Mouse (Mus musculus): ENCODE results near the gene Grap.

Grap gene

DNA sequence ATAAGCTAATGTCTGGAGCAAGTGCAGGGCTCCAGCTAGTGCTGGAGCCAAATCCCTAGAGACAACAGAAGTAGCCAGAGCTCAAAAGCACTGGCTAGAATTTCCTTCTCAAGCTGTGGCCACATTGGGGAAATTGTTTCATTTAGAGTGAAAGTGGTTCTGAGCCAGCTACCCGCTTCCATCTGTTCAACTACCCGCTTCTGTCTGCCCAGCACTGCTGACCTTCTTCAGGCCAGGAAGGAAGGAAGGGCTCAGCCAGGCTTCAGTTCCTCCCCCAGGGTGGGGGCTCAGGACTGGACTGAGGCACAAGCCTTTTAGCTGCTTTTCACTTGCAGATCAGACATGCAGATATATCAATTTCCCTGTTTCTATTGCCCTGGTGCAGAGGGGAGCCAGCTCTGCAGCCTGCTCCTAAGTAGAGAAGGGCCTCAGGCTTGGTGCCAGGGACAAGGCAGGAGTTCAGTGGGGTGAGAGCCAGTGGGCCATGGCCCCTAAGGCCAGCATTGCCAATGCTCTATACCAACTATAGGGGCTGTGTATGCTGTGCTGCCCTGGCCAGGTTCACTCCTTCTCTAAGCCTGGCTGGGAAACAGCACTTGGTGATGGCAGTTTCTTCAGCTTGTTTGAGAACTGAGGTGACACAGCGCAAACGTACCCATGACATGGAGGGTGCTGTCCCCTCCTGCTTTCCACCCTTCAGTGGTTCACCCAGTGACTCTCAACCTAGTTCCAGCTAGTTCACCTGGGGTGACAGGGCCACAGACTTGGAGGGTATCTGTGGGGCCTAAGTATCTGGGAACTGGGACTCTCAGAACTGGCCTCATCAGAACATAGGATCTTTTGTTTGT, 6.2 kb downstream of the Grap start:
- Histone ChIP-seq H3K27me3 (ENCODE audit: control insufficient read depth, insufficient read depth, low read length, poor library complexity, severe bottlenecking) (no peaks in the 10 kb centered on the region), H3K36me3 (ENCODE audit: control insufficient read depth, insufficient read depth, low read length, poor library complexity, severe bottlenecking) (peaks cover 22% of the 10 kb centered on the region)
- peak; percentile 51 for DNase-seq (ENCODE audit: low read depth, low spot score)

DNA sequence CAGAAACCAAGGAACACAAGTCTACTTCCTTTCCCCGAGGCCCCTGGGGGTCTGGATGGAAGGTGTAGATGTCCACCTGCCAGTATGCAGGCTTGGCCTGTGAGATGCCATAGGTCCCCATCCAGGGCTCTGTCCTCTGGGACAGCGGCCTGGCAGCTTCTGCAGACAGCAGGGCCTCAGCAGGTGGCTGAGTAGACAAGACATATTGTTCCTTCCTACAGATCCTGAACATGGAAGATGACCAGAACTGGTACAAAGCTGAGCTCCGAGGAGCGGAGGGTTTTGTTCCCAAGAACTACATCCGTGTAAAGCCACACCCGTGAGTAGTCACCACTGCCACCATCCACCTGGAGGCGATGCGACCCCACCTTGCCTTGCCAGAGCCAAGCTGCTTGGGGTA, 6.9 kb downstream of the Grap start:
- DNase-seq (ENCODE audit: low read depth, low spot score) = no peak
- Histone ChIP-seq H3K27me3 (ENCODE audit: control insufficient read depth, insufficient read depth, low read length, poor library complexity, severe bottlenecking) (no peaks in the 10 kb centered on the region), H3K36me3 (ENCODE audit: control insufficient read depth, insufficient read depth, low read length, poor library complexity, severe bottlenecking) (peaks cover 27% of the 10 kb centered on the region)

DNA sequence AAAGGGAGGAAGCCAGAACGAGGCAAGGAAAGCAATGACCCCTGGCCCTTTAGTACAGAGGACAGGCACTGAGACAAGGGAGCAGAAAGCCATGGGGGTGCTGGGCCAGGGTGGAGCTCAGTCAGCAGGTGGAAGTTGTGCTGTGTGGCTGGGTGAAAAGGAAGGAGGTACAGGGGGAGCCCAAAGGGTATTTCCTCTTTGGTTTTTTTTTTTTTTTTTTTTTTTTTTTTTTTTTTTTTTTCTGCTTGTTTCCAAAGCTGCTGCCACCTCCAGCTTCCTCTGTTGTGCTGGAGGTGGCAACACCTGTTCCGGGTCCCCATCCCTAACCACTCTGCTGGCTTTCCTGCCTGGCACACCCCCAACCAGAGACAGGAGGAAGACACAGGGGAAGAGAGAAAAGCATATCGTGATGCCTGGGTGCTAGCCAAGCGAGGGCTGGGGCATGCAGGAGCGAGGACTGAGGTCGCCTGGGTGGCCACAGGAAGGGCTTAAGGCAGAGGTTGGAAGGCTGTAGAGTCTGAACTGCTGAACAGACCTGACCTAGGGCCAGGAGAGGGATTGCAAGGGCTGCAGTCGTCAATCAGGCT, 7.8 kb downstream of the Grap start:
- peak; percentile 78 for DNase-seq (ENCODE audit: low read depth, low spot score)
- peaks cover 30% of the 10 kb centered on the region for H3K36me3 ChIP-seq (ENCODE audit: control insufficient read depth, insufficient read depth, low read length, poor library complexity, severe bottlenecking)
- no peaks in the 10 kb centered on the region for H3K27me3 ChIP-seq (ENCODE audit: control insufficient read depth, insufficient read depth, low read length, poor library complexity, severe bottlenecking)

DNA sequence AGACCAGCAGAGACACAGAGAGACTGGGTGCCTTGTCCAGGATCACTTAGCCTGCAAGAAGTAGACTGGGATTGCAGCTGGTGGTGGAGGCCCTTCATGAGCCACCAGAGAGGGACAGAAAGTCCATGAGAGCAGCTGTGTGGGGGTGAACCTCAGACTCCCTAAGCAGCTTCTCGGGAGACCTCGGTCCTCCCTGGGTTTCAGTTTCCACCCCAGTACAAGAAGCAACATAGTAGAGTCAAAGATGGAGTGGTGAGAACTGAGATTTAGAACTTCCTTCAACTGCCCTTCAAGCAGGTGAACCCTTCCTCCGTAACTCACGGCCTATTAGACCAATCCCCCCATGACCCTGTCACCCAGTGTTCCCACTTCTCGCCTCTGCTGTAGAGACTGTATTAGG, 9.1 kb downstream of the Grap start:
- H3K27me3 ChIP-seq (ENCODE audit: control insufficient read depth, insufficient read depth, low read length, poor library complexity, severe bottlenecking) = no peaks in the 10 kb centered on the region
- DNase-seq (ENCODE audit: low read depth, low spot score) = no peak
- H3K36me3 ChIP-seq (ENCODE audit: control insufficient read depth, insufficient read depth, low read length, poor library complexity, severe bottlenecking) = peaks cover 32% of the 10 kb centered on the region

DNA sequence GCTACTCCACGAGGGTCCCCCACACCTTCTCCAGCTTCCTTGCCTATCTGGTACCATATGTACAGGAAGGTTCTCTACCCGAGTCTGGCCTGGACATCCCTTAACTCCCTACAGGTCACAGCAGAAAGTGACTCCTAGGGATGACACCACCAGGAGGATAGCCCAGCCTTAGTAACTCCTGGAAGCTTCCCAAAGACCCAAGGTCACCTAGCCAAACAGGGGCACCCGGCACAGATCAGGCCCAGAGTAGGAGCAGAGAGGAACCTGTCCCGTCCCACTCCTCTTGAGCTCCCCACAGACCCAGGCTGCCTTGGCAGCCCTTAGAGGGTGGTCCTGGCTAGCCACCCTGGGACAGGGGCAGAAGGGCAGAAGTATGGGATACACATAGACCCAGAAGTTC, 12.3 kb downstream of the Grap start:
- no peaks in the 10 kb centered on the region for H3K27me3 ChIP-seq (ENCODE audit: control insufficient read depth, insufficient read depth, low read length, poor library complexity, severe bottlenecking)
- H3K36me3 ChIP-seq (ENCODE audit: control insufficient read depth, insufficient read depth, low read length, poor library complexity, severe bottlenecking) = peaks cover 46% of the 10 kb centered on the region
- DNase-seq (ENCODE audit: low read depth, low spot score) = no peak

DNA sequence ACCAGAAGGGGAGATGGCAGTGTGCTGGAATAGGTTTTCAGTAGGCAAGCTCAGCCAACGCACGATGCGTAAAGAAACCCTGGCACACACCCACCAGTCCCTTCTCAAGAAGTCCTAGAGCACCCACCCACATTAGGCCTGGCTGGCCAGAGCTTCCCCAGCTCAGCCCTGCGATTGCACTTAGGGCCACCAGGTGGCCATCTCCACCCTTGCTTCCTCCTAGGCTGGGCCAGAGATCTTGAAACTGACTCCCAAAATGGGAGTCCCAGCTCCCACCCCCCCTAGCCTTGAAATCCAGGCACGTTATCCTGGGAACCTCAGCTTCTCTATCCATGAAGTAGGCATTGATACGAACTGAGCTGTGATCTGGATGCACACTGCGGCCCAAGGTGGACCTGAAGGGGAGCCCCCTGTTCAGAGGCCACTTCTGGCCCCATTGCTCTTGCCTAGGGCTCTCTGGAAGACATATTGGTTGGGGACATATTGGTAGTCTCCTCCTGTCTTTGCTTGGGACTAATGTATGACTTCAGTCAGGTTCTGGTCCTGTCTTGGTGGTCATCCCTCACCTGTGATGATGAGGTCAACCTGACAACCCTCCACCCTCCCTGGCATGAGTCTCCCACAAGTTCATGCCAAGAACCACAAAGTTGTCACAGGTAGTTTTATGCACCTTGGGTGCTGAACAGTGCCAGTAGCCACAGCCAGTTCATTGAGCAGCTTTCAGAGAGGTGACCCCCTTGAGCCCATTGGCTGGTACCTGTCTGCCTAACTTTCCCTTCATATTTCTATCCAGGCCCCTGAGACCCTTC, 13.1 kb downstream of the Grap start:
- DNase-seq (ENCODE audit: low read depth, low spot score) = peak; percentile 69
- Histone ChIP-seq H3K27me3 (ENCODE audit: control insufficient read depth, insufficient read depth, low read length, poor library complexity, severe bottlenecking) (no peaks in the 10 kb centered on the region), H3K36me3 (ENCODE audit: control insufficient read depth, insufficient read depth, low read length, poor library complexity, severe bottlenecking) (peaks cover 53% of the 10 kb centered on the region)

DNA sequence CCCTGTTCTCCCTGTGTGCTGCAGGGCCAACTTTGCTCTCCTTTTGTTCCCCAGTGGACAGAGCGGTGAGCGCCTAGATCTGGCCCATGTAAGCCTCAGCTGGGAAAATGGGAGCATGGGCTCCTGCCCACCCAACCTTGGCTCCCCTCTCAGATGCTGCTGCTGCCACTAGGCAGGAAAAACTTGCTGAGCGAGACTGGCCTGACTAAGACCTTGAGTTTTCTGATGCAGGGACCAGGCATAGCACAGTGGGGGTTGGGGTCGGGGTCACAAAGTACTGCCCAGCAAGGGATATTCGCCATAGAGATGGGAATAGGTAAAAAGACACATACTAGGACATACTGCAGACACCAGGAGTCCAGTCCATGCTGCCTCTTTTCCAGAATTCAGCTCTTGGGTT, 14.2 kb downstream of the Grap start:
- Histone ChIP-seq H3K36me3 (ENCODE audit: control insufficient read depth, insufficient read depth, low read length, poor library complexity, severe bottlenecking) (peaks cover 55% of the 10 kb centered on the region), H3K27me3 (ENCODE audit: control insufficient read depth, insufficient read depth, low read length, poor library complexity, severe bottlenecking) (no peaks in the 10 kb centered on the region)
- no peak for DNase-seq (ENCODE audit: low read depth, low spot score)

DNA sequence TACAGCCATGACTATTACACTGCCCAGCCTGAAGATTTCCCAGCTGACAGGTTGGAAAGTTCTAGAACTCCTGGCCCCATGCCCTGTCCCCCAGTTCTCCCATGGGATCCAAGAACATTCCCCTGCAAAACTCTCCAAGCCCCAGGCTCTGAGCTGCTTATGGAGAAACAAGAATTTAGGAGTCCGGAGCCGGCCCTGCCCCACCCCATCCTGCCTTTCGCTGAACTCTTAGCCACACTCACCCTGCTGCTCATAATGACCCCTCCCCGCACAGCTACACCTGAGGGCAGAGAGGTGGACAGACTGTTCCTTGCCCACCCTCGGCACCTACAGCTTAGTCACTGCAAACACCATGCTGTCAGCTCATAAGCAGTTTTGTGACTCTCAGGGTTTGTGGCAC, 14.7 kb downstream of the Grap start:
- Histone ChIP-seq H3K27me3 (ENCODE audit: control insufficient read depth, insufficient read depth, low read length, poor library complexity, severe bottlenecking) (no peaks in the 10 kb centered on the region), H3K36me3 (ENCODE audit: control insufficient read depth, insufficient read depth, low read length, poor library complexity, severe bottlenecking) (peaks cover 51% of the 10 kb centered on the region)
- no peak for DNase-seq (ENCODE audit: low read depth, low spot score)

DNA sequence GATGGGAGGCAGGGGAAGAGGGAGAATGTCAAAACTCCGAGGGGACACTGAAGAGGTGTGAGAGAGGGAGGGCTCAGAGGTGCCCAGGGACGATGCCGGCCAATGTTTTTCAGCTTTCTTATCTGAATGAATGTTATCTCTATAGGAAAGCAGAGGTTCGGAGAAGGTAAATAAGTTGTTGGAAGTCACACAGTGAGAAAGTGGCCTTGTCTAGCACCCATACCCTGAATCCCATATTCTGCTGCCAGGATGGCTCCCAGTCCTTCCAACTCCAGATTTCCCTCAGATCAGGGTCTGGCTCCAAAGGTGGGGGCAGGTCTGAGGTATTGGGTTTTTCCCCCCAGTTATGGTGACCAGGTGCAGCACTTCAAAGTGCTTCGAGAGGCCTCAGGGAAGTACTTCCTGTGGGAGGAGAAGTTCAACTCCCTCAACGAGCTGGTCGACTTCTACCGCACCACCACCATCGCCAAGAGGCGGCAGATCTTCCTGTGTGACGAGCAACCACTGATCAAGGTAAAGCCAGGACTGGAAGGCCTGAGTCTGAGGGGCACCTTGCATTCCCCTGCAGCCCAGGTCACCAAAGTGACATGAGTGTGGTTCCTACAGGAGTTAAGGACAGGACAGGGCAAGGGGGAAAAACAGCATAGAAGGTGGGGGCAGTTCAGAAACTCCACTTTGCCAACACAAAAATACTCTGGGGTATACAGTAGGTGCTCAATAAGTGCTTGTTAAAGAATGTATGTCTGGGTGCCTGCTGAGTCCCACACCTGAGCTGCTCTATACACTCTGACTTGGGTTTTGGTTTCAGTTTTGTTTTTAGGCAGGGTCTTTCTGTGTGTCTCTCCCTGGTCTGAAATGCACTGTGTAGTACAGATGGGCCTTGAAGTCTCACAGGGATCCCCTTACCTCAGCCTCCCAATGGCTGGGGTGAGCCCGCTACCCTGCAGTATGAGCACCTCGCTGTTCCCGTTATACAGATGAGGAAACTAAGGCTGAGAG, 16.7 kb downstream of the Grap start:
- H3K36me3 ChIP-seq (ENCODE audit: control insufficient read depth, insufficient read depth, low read length, poor library complexity, severe bottlenecking) = peaks cover 49% of the 10 kb centered on the region
- DNase-seq (ENCODE audit: low read depth, low spot score) = peak; percentile 45
- no peaks in the 10 kb centered on the region for H3K27me3 ChIP-seq (ENCODE audit: control insufficient read depth, insufficient read depth, low read length, poor library complexity, severe bottlenecking)

DNA sequence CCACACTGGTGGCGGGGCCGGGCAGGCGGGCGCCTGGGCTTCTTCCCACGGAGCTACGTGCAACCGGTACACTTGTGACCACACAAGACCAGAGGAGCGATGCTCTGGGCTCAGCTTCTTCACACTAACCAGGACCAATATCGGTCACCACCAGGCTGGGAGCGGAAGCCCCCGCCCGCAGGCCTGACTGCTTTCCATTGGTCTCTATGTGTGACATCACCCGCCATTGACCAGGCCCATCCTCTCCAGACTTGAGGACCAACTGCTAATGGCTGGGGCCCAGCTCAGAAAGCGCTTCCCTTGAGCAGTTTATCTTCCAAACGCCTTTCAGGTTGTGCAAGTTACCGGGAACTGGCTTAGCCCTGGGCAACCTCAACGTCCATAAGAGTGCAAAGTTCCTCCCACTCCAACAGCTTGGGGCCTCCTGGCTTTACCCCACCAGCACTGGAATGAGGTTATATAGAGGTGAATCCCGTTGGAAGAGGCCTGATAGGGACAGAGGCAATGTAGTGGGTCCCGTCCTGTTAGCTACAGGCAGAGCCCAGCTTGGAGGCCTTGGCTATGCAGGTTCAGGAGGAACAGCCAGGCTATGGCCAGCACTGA, 18.8 kb downstream of the Grap start:
- H3K27me3 ChIP-seq (ENCODE audit: control insufficient read depth, insufficient read depth, low read length, poor library complexity, severe bottlenecking) = no peaks in the 10 kb centered on the region

DNA sequence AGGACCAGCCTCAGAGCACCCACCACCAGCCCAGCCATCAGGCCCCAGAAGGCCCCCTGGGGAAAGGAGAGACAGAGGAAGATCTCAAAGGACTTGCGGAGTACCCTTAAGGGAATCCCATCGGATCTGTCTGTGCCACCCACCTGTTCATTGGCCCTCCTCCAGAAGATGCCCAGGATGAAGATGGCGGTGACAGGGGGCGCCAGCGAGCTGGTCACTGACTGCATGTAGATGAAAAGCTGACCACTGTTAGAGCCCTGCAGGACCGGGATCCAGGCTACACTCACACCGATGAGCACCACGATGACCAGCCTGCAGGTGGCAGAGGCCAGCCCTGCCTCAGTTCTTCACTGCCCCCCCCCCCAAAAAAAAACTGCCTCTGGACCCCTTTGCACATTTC, 20.6 kb downstream of the Grap start:
- peaks cover 29% of the 10 kb centered on the region for H3K36me3 ChIP-seq (ENCODE audit: control insufficient read depth, insufficient read depth, low read length, poor library complexity, severe bottlenecking)

More for the DNA sequence above, 18.8 kb downstream of the Grap start:
- no peak for DNase-seq (ENCODE audit: low read depth, low spot score)
- peaks cover 43% of the 10 kb centered on the region for H3K36me3 ChIP-seq (ENCODE audit: control insufficient read depth, insufficient read depth, low read length, poor library complexity, severe bottlenecking)

DNA sequence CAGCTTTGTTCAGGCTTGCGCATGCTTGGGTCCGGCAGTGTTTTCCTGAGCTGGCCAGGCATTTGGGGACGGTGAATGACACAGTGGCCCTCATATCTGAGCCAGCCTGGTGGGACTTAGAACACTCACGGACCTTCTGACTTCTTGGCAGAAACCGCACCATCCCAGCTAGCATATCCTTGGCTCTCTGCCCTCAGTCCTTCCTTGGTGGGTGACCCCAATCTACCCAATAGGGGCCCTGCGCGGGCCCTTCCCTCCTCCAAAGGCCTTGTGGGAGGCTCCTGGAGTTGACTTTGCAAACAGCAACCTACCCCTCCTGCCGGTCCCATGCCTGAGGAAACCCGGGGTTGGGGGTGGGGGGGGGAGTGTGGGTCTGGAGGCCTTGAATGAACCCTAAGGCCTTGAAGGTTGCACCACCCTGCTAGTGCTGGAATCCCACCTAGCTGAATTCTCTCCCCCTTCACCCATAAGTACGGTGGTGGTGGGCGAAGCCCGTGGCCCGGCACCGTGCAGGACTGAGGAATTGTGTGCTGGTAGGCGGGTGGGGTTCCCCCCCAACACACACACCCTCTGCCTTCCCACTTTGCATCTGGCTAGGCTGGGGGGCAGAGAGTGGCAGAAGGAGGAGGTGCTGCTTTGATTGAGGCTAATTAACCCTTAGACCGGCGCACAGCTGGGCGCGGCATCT, 21.2 kb downstream of the Grap start:
- DNase-seq (ENCODE audit: low read depth, low spot score) = no peak
- Histone ChIP-seq H3K36me3 (ENCODE audit: control insufficient read depth, insufficient read depth, low read length, poor library complexity, severe bottlenecking) (peaks cover 29% of the 10 kb centered on the region), H3K27me3 (ENCODE audit: control insufficient read depth, insufficient read depth, low read length, poor library complexity, severe bottlenecking) (no peaks in the 10 kb centered on the region)

More for the DNA sequence above, 20.6 kb downstream of the Grap start:
- peak; percentile 48 for DNase-seq (ENCODE audit: low read depth, low spot score)
- H3K27me3 ChIP-seq (ENCODE audit: control insufficient read depth, insufficient read depth, low read length, poor library complexity, severe bottlenecking) = no peaks in the 10 kb centered on the region

DNA sequence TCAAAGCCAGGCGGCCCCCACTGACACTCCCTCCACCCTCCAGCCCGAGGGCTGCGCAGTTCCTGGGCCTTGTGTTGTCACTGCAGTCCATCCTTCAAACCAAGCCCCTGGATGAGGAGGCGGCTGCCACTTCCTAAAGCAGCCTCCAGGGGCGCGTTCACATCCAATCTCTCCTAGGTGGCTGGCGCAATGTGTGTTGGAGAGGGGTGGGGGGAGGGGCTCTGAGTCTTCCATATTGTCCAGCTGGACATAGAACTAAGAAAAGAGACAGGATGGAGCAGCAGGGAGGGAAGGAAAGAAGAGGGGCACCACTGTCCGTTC, 21.7 kb downstream of the Grap start:
- no peaks in the 10 kb centered on the region for H3K27me3 ChIP-seq (ENCODE audit: control insufficient read depth, insufficient read depth, low read length, poor library complexity, severe bottlenecking)
- no peak for DNase-seq (ENCODE audit: low read depth, low spot score)

More for the DNA sequence above, 21.7 kb downstream of the Grap start:
- H3K36me3 ChIP-seq (ENCODE audit: control insufficient read depth, insufficient read depth, low read length, poor library complexity, severe bottlenecking) = peaks cover 28% of the 10 kb centered on the region
